Mouse (Mus musculus): ENCODE measurements around the gene Gm10322. TPM values are rescaled to one million over a fixed set of nuclear protein-coding genes. Genes with fewer than 3 reads are reported as not detected.

Gm10322 gene
- polyA plus RNA-seq, 1 experiment from 2014 or later: not detected

GRCm38 (mm10) chr10:59613276-59613675, 2.6 kb upstream of the Gm10322 start:
- Histone ChIP-seq H3K9me3 (no peaks in the 10 kb centered on the region), H3K27me3 (ENCODE audit: insufficient read depth, poor library complexity, severe bottlenecking) (peaks cover 6% of the 10 kb centered on the region; the same call in 1 of the 2 replicates), H3K4me1 (replicated peaks) (peaks cover 24% of the 10 kb centered on the region), H3K4me3 (no peak overlapping the region), H3K36me3 (no peaks in the 10 kb centered on the region), H3K27ac (no peak overlapping the region)
- no peak for DNase-seq (ENCODE audit: low spot score)
- WGBS: 86% methylated on average over 5 of the region's 5 CpGs

- peaks cover 6% of the 10 kb centered on the region; the same call in 1 of the 2 replicates for H3K27me3 ChIP-seq (ENCODE audit: insufficient read depth, poor library complexity, severe bottlenecking)
- WGBS: 81% methylated on average over 5 of the region's 5 CpGs
- DNase-seq (ENCODE audit: low spot score): no peak
- peaks cover 24% of the 10 kb centered on the region for H3K4me1 ChIP-seq (replicated peaks)
- no peaks in the 10 kb centered on the region for H3K36me3 ChIP-seq
- H3K4me3 ChIP-seq: no peak overlapping the region
- H3K27ac ChIP-seq: no peak overlapping the region
- no peaks in the 10 kb centered on the region for H3K9me3 ChIP-seq
These were observed 1.7 kb upstream of the Gm10322 start for GRCm38 (mm10) chr10:59614141-59614540.

GRCm38 (mm10) chr10:59615411-59615810, 452 bp upstream of the Gm10322 start:
- Histone ChIP-seq H3K27me3 (ENCODE audit: insufficient read depth, poor library complexity, severe bottlenecking) (peaks cover 6% of the 10 kb centered on the region; the same call in 1 of the 2 replicates), H3K4me1 (replicated peaks) (peaks cover 24% of the 10 kb centered on the region), H3K36me3 (no peaks in the 10 kb centered on the region), H3K4me3 (peak overlapping the region; percentile 92), H3K9me3 (no peaks in the 10 kb centered on the region), H3K27ac (no peak overlapping the region)
- no peak for DNase-seq (ENCODE audit: low spot score)
- 36% methylated on average over 5 of the region's 5 CpGs for WGBS

- peaks cover 6% of the 10 kb centered on the region; the same call in 1 of the 2 replicates for H3K27me3 ChIP-seq (ENCODE audit: insufficient read depth, poor library complexity, severe bottlenecking)
- H3K36me3 ChIP-seq: no peaks in the 10 kb centered on the region
- peak within 1 kb of the TSS; percentile 94 for H3K27ac ChIP-seq
- peaks cover 24% of the 10 kb centered on the region for H3K4me1 ChIP-seq (replicated peaks)
- under 1% methylated on average over 35 of the region's 36 CpGs for whole genome bisulfite sequencing
- H3K4me3 ChIP-seq: peak within 1 kb of the TSS; percentile 92
- H3K9me3 ChIP-seq: no peaks in the 10 kb centered on the region
- peak; percentile 96 for DNase-seq (ENCODE audit: low spot score)
These were observed 659 bp downstream of the Gm10322 start, which contains the start of gene Mcu for GRCm38 (mm10) chr10:59616522-59616921. TSS of gene Mcu (minus strand) at chr10:59616692.

- DNase-seq (ENCODE audit: low spot score): no peak
- 92% methylated on average over 7 of the region's 7 CpGs for WGBS
- peaks cover 6% of the 10 kb centered on the region; the same call in 1 of the 2 replicates for H3K27me3 ChIP-seq (ENCODE audit: insufficient read depth, poor library complexity, severe bottlenecking)
These were observed 1.9 kb downstream of the Gm10322 start for GRCm38 (mm10) chr10:59617776-59618175.

GRCm38 (mm10) chr10:59621355-59621754, 5.5 kb downstream of the Gm10322 start:
- no peak for DNase-seq (ENCODE audit: low spot score)
- WGBS: 77% methylated on average over 10 of the region's 10 CpGs
- Histone ChIP-seq H3K27me3 (ENCODE audit: insufficient read depth, poor library complexity, severe bottlenecking) (no peaks in the 10 kb centered on the region), H3K27ac (no peak overlapping the region), H3K4me3 (no peak overlapping the region), H3K4me1 (replicated peaks) (0 out of 2 replicates have a peak, but pooled peaks cover 6% of the 10 kb centered on the region), H3K36me3 (no peaks in the 10 kb centered on the region), H3K9me3 (no peaks in the 10 kb centered on the region)

More at GRCm38 (mm10) chr10:59617776-59618175, 1.9 kb downstream of the Gm10322 start:
- Histone ChIP-seq H3K4me1 (replicated peaks) (peaks cover 24% of the 10 kb centered on the region), H3K27ac (no peak overlapping the region), H3K4me3 (no peak overlapping the region), H3K36me3 (no peaks in the 10 kb centered on the region), H3K9me3 (no peaks in the 10 kb centered on the region)

GRCm38 (mm10) chr10:59623496-59623895, 7.6 kb downstream of the Gm10322 start:
- no peak for DNase-seq (ENCODE audit: low spot score)
- no peaks in the 10 kb centered on the region for H3K36me3 ChIP-seq

GRCm38 (mm10) chr10:59628641-59629505, 13.0 kb downstream of the Gm10322 start:
- 88% methylated on average over 17 of the region's 17 CpGs for WGBS
- H3K4me1 ChIP-seq (replicated peaks): peaks cover 5% of the 10 kb centered on the region; the same call in 1 of the 2 replicates
- no peak overlapping the region for H3K27ac ChIP-seq
- H3K36me3 ChIP-seq: no peaks in the 10 kb centered on the region
- no peaks in the 10 kb centered on the region for H3K9me3 ChIP-seq
- DNase-seq (ENCODE audit: low spot score): no peak
- no peaks in the 10 kb centered on the region for H3K27me3 ChIP-seq (ENCODE audit: insufficient read depth, poor library complexity, severe bottlenecking)
- no peak overlapping the region for H3K4me3 ChIP-seq

More at GRCm38 (mm10) chr10:59623496-59623895, 7.6 kb downstream of the Gm10322 start:
- H3K27ac ChIP-seq: no peak overlapping the region
- peaks cover 5% of the 10 kb centered on the region; the same call in 1 of the 2 replicates for H3K4me1 ChIP-seq (replicated peaks)
- H3K27me3 ChIP-seq (ENCODE audit: insufficient read depth, poor library complexity, severe bottlenecking): no peaks in the 10 kb centered on the region
- no peak overlapping the region for H3K4me3 ChIP-seq
- WGBS: 80% methylated on average over 5 of the region's 5 CpGs
- no peaks in the 10 kb centered on the region for H3K9me3 ChIP-seq

- no peaks in the 10 kb centered on the region for H3K36me3 ChIP-seq
- H3K4me1 ChIP-seq (replicated peaks): peaks cover 5% of the 10 kb centered on the region; the same call in 1 of the 2 replicates
- H3K27me3 ChIP-seq (ENCODE audit: insufficient read depth, poor library complexity, severe bottlenecking): no peaks in the 10 kb centered on the region
- WGBS: 83% methylated on average over 4 of the region's 4 CpGs
- H3K27ac ChIP-seq: no peak overlapping the region
- no peak for DNase-seq (ENCODE audit: low spot score)
- no peak overlapping the region for H3K4me3 ChIP-seq
- H3K9me3 ChIP-seq: no peaks in the 10 kb centered on the region
These were observed 13.6 kb downstream of the Gm10322 start for GRCm38 (mm10) chr10:59629506-59629782.

- H3K4me1 ChIP-seq (replicated peaks): no peaks in the 10 kb centered on the region
- no peaks in the 10 kb centered on the region for H3K36me3 ChIP-seq
- no peaks in the 10 kb centered on the region for H3K27me3 ChIP-seq (ENCODE audit: insufficient read depth, poor library complexity, severe bottlenecking)
- no peaks in the 10 kb centered on the region for H3K9me3 ChIP-seq
- no peak overlapping the region for H3K4me3 ChIP-seq
- H3K27ac ChIP-seq: no peak overlapping the region
- no peak for DNase-seq (ENCODE audit: low spot score)
- 90% methylated on average over 2 of the region's 2 CpGs for WGBS
These were observed 20.2 kb downstream of the Gm10322 start for GRCm38 (mm10) chr10:59636048-59636447.

GRCm38 (mm10) chr10:59636751-59637533, 21.1 kb downstream of the Gm10322 start:
- WGBS: 84% methylated on average over 16 of the region's 16 CpGs
- Histone ChIP-seq H3K27me3 (ENCODE audit: insufficient read depth, poor library complexity, severe bottlenecking) (no peaks in the 10 kb centered on the region), H3K36me3 (no peaks in the 10 kb centered on the region), H3K4me3 (no peak overlapping the region), H3K27ac (no peak overlapping the region), H3K4me1 (replicated peaks) (no peaks in the 10 kb centered on the region), H3K9me3 (no peaks in the 10 kb centered on the region)
- DNase-seq (ENCODE audit: low spot score): no peak

GRCm38 (mm10) chr10:59637596-59638124, 21.8 kb downstream of the Gm10322 start:
- 85% methylated on average over 7 of the region's 7 CpGs for WGBS
- Histone ChIP-seq H3K4me3 (no peak overlapping the region), H3K27ac (no peak overlapping the region), H3K4me1 (replicated peaks) (no peaks in the 10 kb centered on the region), H3K9me3 (no peaks in the 10 kb centered on the region), H3K27me3 (ENCODE audit: insufficient read depth, poor library complexity, severe bottlenecking) (no peaks in the 10 kb centered on the region), H3K36me3 (no peaks in the 10 kb centered on the region)
- no peak for DNase-seq (ENCODE audit: low spot score)

All from hindbrain, embryonic 10.5 days (tissue).